Comparison of ENCODE assay signal across 10 mouse cellular contexts in the genomic region with DNA sequence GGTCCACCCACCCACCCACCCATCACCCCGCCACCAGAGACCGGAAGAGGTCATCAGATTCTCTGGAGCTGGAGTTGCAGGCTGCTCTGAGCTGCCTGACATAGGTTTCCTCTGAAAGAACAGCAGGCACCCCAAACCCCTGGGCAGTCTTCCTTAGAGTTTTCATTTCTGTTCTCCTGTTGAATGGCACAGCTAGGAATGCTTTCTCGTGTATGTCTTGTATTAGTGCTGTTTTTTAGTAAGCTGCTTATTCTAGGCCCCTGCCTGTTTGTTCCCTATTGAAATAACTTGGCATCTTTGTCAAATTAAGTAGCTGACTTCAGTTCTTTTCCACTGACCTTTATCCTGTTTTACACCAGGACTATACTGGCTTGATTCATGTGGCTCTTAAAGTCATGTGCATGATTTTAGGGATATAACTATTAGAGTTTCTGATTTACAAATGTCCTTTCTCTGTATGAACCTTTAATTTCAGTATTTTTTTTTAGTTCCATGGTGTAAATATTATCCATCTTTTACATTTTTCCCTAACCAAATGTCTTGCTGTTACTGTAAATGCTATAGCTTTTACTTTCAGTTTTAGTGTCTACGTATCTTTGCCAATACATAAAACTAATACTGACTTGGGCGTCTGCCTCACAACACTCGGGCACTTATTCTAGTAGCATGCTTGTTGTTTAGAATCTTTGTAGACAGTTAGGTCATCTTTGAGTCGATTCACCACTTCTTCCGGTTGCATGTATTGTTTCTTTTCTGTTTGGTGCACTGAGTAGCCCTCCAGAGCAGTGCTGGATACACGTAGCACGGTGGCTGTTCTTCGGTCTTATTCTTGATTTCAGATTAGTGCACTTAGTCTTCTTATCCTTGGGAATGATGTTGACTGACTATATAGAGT.
DNase-seq lines count a peak whose midpoint lies in the region; ATAC-seq and TF ChIP-seq lines count a peak whose summit lies in the region.
"Had no signal": no experiment of that assay in that cellular context is flagged by ENCODE, and none has a peak within 500 bp of the region (broad histone marks: within the 10 kb centered on the region; RNA-seq: fewer than 3 reads in every experiment).

No protein-coding gene starts in this region.

- H3K9me3 ChIP-seq in lung, postnatal 0 days (ENCODE audit: low read length) = no peaks in the 10 kb centered on the region
- H3K9me3 ChIP-seq: neural tube, embryonic 15.5 days had no signal

- ATAC-seq in lung, postnatal 0 days = no peak
- peak; percentile 64 for ATAC-seq in erythroid progenitor cell, adult 5-6 weeks (replicated peaks; ENCODE audit: low FRiP score, poor library complexity, severe bottlenecking)
- ATAC-seq: forebrain, embryonic 16.5 days had no signal

- peak overlapping the region; percentile 80 for H3K27ac ChIP-seq in heart, adult 2 months
- H3K27ac ChIP-seq in lung, postnatal 0 days (ENCODE audit: low read length) = peak overlapping the region; percentile 39
- H3K27ac ChIP-seq: neural tube, embryonic 15.5 days had no signal

- peak overlapping the region; percentile 30; the same call in 1 of the 2 replicates for H3K4me2 ChIP-seq in lung, postnatal 0 days (replicated peaks; ENCODE audit: low read depth, low read length)
- H3K4me2 ChIP-seq: neural tube, embryonic 15.5 days had no signal

- H3K36me3 ChIP-seq in heart, adult 2 months (ENCODE audit: control insufficient read depth, insufficient read depth, low read length) = peaks cover 39% of the 10 kb centered on the region
- H3K36me3 ChIP-seq in lung, postnatal 0 days (ENCODE audit: insufficient read depth, low read length) = no peaks in the 10 kb centered on the region
- H3K36me3 ChIP-seq: neural tube, embryonic 15.5 days had no signal

- peaks cover 23% of the 10 kb centered on the region for H3K4me1 ChIP-seq in heart, adult 2 months (ENCODE audit: control insufficient read depth, insufficient read depth, low read length)
- no peaks in the 10 kb centered on the region for H3K4me1 ChIP-seq in lung, postnatal 0 days (ENCODE audit: insufficient read depth, low read depth, low read length)
- H3K4me1 ChIP-seq: neural tube, embryonic 15.5 days had no signal

- TF ChIP-seq EP300 in heart, adult 2 months (IDR thresholded peaks at IDR 0.05; ENCODE audit: insufficient read depth, low read depth, low read length) = no peak
- TF ChIP-seq EP300 in lung, postnatal 0 days (IDR thresholded peaks at IDR 0.05) = no peak

- no peaks in the 10 kb centered on the region for H3K27me3 ChIP-seq in heart, adult 2 months (ENCODE audit: control insufficient read depth, insufficient read depth, low read length)
- no peaks in the 10 kb centered on the region for H3K27me3 ChIP-seq in lung, postnatal 0 days (replicated peaks; ENCODE audit: insufficient read depth, low read length)
- H3K27me3 ChIP-seq: neural tube, embryonic 15.5 days had no signal

- no peak for DNase-seq in heart, adult 2 months
- no peak for DNase-seq in heart, adult 8-10 months (ENCODE audit: low spot score)
- DNase-seq in lung, postnatal 0 days (ENCODE audit: low spot score) = no peak
- DNase-seq in lung, postnatal 14 days = no peak
- peak; percentile 63 to 81 for DNase-seq in natural killer cell, adult 2 months (ENCODE audit: low spot score in 2 of 2)
- DNase-seq in cerebellum, postnatal 14 days = no peak
- no peak for DNase-seq in right cerebral cortex, postnatal 10 days (ENCODE audit: low spot score in 2 of 2)

- 15% methylated on average over 11 of the region's 11 CpGs for WGBS in heart, adult 2 months
- WGBS in lung, postnatal 0 days = 50% methylated on average over 11 of the region's 11 CpGs

- H3K4me3 ChIP-seq in heart, adult 2 months = peak overlapping the region; percentile 46
- peak overlapping the region; percentile 14; the same call in 1 of the 2 replicates for H3K4me3 ChIP-seq in lung, postnatal 0 days (ENCODE audit: low read depth, low read length)
- H3K4me3 ChIP-seq: neural tube, embryonic 15.5 days had no signal

- peak overlapping the region; percentile 60 for H3K9ac ChIP-seq in heart, adult 2 months (ENCODE audit: low read depth, low read length)
- no peak overlapping the region for H3K9ac ChIP-seq in lung, postnatal 0 days (replicated peaks; ENCODE audit: low read depth)
- H3K9ac ChIP-seq: neural tube, embryonic 15.5 days had no signal

- intact Hi-C loops in heart, adult 2 months (cut with DNase I) = no loop called here

- TF ChIP-seq POLR2A in heart, adult 2 months (IDR thresholded peaks at IDR 0.05; ENCODE audit: insufficient read depth, low read depth, low read length) = no peak

- H3K79me2 ChIP-seq in heart, adult 2 months (replicated peaks; ENCODE audit: control insufficient read depth, insufficient read depth, low read length) = peaks cover 12% of the 10 kb centered on the region

- no peak for TF ChIP-seq CTCF in heart, adult 2 months (IDR thresholded peaks at IDR 0.05)
- TF ChIP-seq CTCF in lung, postnatal 0 days (IDR thresholded peaks at IDR 0.05) = no peak

Comparison
In these comparisons a context has a peak if more than half of its experiments do, and no peak if none do; other contexts are left out.
1. DNase-seq: peak in natural killer cell, adult 2 months (2 of 2); none in heart, adult 2 months (0 of 2), heart, adult 8-10 months (single experiment), lung, postnatal 0 days (single experiment), lung, postnatal 14 days (single experiment), cerebellum, postnatal 14 days (0 of 2) and right cerebral cortex, postnatal 10 days (0 of 2).